Mouse (Mus musculus): Measurements from ENCODE around the gene Tut1.
"Not testable (repeated sequence)": the region's sequence is repeated elsewhere in the genome, so short reads cannot be mapped to it uniquely, and the experiment has no call there.

Gene Tut1

DNA sequence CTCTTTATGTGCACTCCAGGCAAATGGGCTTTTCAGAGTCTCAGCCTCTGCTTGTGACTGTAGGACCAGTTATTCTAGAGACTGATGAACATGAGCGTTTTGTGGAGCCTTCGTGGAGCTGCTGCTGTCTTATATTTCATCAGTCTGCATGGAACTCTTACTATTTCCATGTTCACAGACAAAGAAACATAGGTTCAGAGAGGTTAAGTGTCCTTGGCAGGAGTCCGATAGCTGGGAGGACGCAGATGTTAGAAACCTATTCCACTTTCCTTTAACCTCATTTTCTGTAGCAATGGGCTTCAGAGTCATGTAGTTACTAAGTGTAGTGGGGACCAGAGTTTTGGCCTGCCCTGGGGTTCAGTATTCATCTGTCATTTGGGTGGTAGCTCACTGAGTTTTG is 45.6 kb downstream of the Tut1 start:
- DNase-seq (ENCODE audit: inconsistent ontology term), result no peak

DNA sequence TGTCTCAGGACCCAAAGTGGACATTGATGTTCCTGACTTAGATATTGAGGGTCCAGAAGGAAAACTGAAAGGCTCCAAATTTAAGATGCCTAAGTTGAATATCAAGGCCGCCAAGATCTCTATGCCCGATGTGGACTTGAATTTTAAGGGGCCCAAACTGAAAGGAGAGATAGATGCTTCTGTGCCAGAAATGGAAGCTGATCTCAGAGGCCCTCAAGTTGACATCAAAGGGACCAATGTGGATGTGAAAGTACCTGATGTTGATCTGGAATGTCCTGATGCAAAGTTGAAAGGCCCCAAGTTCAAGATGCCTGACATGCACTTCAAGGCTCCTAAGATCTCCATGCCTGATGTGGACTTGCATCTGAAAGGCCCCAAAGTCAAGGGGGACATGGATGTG is 53.3 kb downstream of the Tut1 start:
- DNase-seq (ENCODE audit: inconsistent ontology term), result not testable (repeated sequence)

Data from Muller cell, postnatal 12 days (primary cell).